In the genomic region with DNA sequence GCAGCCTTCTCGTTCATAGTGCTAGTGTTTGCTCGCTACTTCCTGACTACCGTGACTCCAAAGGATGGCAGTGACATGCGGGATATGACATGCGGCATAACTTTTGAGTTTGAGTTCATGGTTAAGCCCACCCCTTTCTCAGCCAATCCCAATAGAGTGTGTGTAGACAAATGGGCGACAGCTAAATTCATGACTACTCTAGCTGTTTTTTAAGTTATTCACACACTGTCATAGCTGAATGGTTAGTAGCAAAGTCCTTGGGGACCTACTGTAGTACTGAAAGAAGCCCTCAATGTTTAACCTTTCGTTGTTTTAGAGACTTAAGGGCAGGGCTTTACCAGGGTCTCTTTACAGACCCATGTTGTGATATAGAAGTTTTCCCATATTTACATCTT, we compare ENCODE assay signal across 18 mouse cellular contexts. TPM values are rescaled to one million over a fixed set of nuclear protein-coding genes. Genes with fewer than 3 reads are reported as not detected.
A peak's percentile ranks its signal among the peaks of the same experiment; 100 is the strongest.
DNase-seq lines count a peak whose midpoint lies in the region; TF ChIP-seq lines count a peak whose summit lies in the region.
"Had no signal": no experiment of that assay in that cellular context is flagged by ENCODE, and none has a peak within 500 bp of the region (broad histone marks: within the 10 kb centered on the region; RNA-seq: fewer than 3 reads in every experiment).

No protein-coding gene starts in this region.

- 53% methylated on average over 7 of the region's 7 CpGs for WGBS in spleen, adult 2 months
- WGBS in bone marrow, adult 2 months: 79% methylated on average over 7 of the region's 7 CpGs

- no peak for TF ChIP-seq POLR2A in spleen, adult 2 months (IDR thresholded peaks at IDR 0.05; ENCODE audit: low read depth, low read length)
- TF ChIP-seq POLR2A in bone marrow, adult 2 months (IDR thresholded peaks at IDR 0.05; ENCODE audit: borderline replicate concordance, control insufficient read depth, low read depth, low read length): no peak

- no peak overlapping the region for H3K4me3 ChIP-seq in spleen, adult 2 months (ENCODE audit: extremely low read depth, insufficient read depth, insufficient read length)
- no peak overlapping the region for H3K4me3 ChIP-seq in bone marrow, adult 2 months (replicated peaks; ENCODE audit: control insufficient read depth, low read depth, low read length)
- H3K4me3 ChIP-seq: embryonic facial prominence, embryonic 13.5 days; forebrain, embryonic 12.5 days; heart, embryonic 12.5 days; hindbrain, embryonic 15.5 days had no signal

- peak in 1 of 2 experiments; percentile 49 for DNase-seq in spleen, adult 2 months (ENCODE audit: low read depth in 1 of 2, low spot score in 2 of 2)
- no peak for DNase-seq in spleen, postnatal 10 days (ENCODE audit: low spot score in 2 of 2)
- DNase-seq in CD4-positive helper T cell, adult 2 months (ENCODE audit: low read depth, low spot score): peak; percentile 30
- no peak for DNase-seq in thymus, adult 18-20 months
- DNase-seq in layer of hippocampus, postnatal 10 days (ENCODE audit: low spot score in 2 of 2): no peak
- DNase-seq in cerebellum, adult 8-10 months: no peak
- DNase-seq: adrenal gland, postnatal 10 days; cerebellum, adult 11-12 months; cerebellum, adult 9-11 months; cerebellum, postnatal 36 days; gastrocnemius, postnatal 10 days; heart, postnatal 36 days had no signal

- peak overlapping the region; percentile 64 for H3K27ac ChIP-seq in spleen, adult 2 months (ENCODE audit: insufficient read depth, low read length)
- peak overlapping the region; percentile 50; the same call in 1 of the 2 replicates for H3K27ac ChIP-seq in bone marrow, adult 2 months (ENCODE audit: control insufficient read depth, insufficient read depth, low read depth, low read length, poor library complexity)
- H3K27ac ChIP-seq: embryonic facial prominence, embryonic 13.5 days; forebrain, embryonic 12.5 days; hindbrain, embryonic 15.5 days had no signal

- no peak for TF ChIP-seq CTCF in spleen, adult 2 months (IDR thresholded peaks at IDR 0.05; ENCODE audit: extremely low read depth, insufficient read depth, insufficient read length, insufficient replicate concordance)
- TF ChIP-seq CTCF in bone marrow, adult 2 months (IDR thresholded peaks at IDR 0.05; ENCODE audit: control insufficient read depth, insufficient read depth, low read length): no peak

- no peaks in the 10 kb centered on the region for H3K27me3 ChIP-seq in spleen, adult 2 months (ENCODE audit: control insufficient read depth, insufficient read depth, low read length)
- H3K27me3 ChIP-seq: embryonic facial prominence, embryonic 13.5 days; forebrain, embryonic 12.5 days; heart, embryonic 12.5 days; hindbrain, embryonic 15.5 days had no signal

- peaks cover 33% of the 10 kb centered on the region for H3K4me1 ChIP-seq in spleen, adult 2 months (ENCODE audit: control insufficient read depth, insufficient read depth, insufficient read length)
- H3K4me1 ChIP-seq in bone marrow, adult 2 months (ENCODE audit: control insufficient read depth, insufficient read depth, low read length): peaks cover 12% of the 10 kb centered on the region
- H3K4me1 ChIP-seq: embryonic facial prominence, embryonic 13.5 days; forebrain, embryonic 12.5 days; hindbrain, embryonic 15.5 days had no signal

- peaks cover 4% of the 10 kb centered on the region; the same call in 1 of the 2 replicates for H3K36me3 ChIP-seq in spleen, adult 2 months (ENCODE audit: control insufficient read depth, insufficient read depth, low read length)
- H3K36me3 ChIP-seq: G1E had no signal

RNA-seq across cellular contexts. Expression of a gene that starts 40.5 kb away (rescaled TPM):
- polyA plus RNA-seq in spleen, adult 2 months (2012; rRNA removed): 0.57 and 0.90 TPM in 2 replicates
- not detected in 2 replicates for polyA plus RNA-seq in bone marrow, adult 2 months (2011; ENCODE audit: insufficient read depth, insufficient read length, low replicate concordance, missing spikeins)
- under 1 TPM; 0.58 to 0.59 TPM for total RNA-seq in layer of hippocampus, postnatal 10 days (2021)
- total RNA-seq: G1E had no signal
- polyA plus RNA-seq: G1E had no signal
